10 mouse cellular contexts compared by ENCODE assay signal in the genomic region with DNA sequence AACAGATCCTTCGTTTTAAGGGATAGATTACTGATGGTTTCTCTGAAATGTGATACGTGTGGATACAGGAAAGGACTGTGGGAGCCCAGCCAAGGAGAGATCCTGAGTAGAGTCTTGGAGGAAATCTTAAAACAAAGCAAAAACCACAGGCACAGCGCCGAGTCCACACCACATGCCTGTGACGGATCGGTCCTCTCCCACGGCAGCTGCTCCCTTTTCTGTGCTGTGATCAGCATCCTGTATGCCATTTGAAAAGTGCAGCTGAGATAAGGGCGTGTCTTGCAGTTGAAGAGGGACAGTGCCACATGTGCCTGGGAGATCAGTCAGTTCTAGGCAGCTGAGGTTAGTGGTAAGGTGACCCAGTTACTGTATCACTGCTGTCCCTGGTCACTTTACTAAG. TPM values are rescaled to one million over a fixed set of nuclear protein-coding genes. Genes with fewer than 3 reads are reported as not detected.
A peak's percentile ranks its signal among the peaks of the same experiment; 100 is the strongest.
DNase-seq lines count a peak whose midpoint lies in the region; ATAC-seq and TF ChIP-seq lines count a peak whose summit lies in the region.
"Had no signal": no experiment of that assay in that cellular context is flagged by ENCODE, and none has a peak within 500 bp of the region (broad histone marks: within the 10 kb centered on the region; RNA-seq: fewer than 3 reads in every experiment).

No protein-coding gene starts in this region.

- no peak for TF ChIP-seq POLR2A in cerebellum, adult 2 months (IDR thresholded peaks at IDR 0.05; ENCODE audit: borderline replicate concordance, insufficient read depth, low read length)

- ATAC-seq in limb, embryonic 13.5 days (ENCODE audit: low FRiP score, low read depth), result peak; percentile 57; the same call in 1 of the 2 replicates
- ATAC-seq in intestine, embryonic 16.5 days, result peak; percentile 40; the same call in 1 of the 2 replicates
- ATAC-seq: midbrain, embryonic 16.5 days had no signal

- WGBS in limb, embryonic 13.5 days, result 64% methylated on average over 8 of the region's 8 CpGs
- WGBS in limb, embryonic 10.5 days, result 70% methylated on average over 8 of the region's 8 CpGs
- 43% methylated on average over 8 of the region's 8 CpGs for WGBS in intestine, embryonic 16.5 days
- WGBS in cerebellum, adult 2 months, result 43% methylated on average over 8 of the region's 8 CpGs

- H3K27ac ChIP-seq in limb, embryonic 13.5 days, result no peak overlapping the region
- H3K27ac ChIP-seq in limb, embryonic 10.5 days, result no peak overlapping the region
- H3K27ac ChIP-seq in intestine, embryonic 16.5 days (ENCODE audit: low read length), result no peak overlapping the region
- no peak overlapping the region for H3K27ac ChIP-seq in cerebellum, adult 2 months (ENCODE audit: insufficient read depth, low read length)

- H3K4me3 ChIP-seq in limb, embryonic 13.5 days, result no peak overlapping the region
- H3K4me3 ChIP-seq in limb, embryonic 10.5 days, result no peak overlapping the region
- H3K4me3 ChIP-seq in intestine, embryonic 16.5 days (ENCODE audit: low read length), result no peak overlapping the region
- H3K4me3 ChIP-seq in cerebellum, adult 2 months (replicated peaks; ENCODE audit: insufficient read depth, low read depth, low read length), result no peak overlapping the region

- no peak overlapping the region for H3K4me2 ChIP-seq in limb, embryonic 13.5 days (replicated peaks)
- no peak overlapping the region for H3K4me2 ChIP-seq in intestine, embryonic 16.5 days (ENCODE audit: low read depth, low read length)

- intact Hi-C loops in gastrocnemius, postnatal 14 days (cut with DNase I; ENCODE audit: low total_unique reads), result no loop called here
- intact Hi-C loops in gastrocnemius, postnatal 36 days (cut with DNase I), result no loop called here

- 0 out of 2 replicates have a peak, but pooled peaks cover 4% of the 10 kb centered on the region for H3K36me3 ChIP-seq in limb, embryonic 13.5 days
- H3K36me3 ChIP-seq in limb, embryonic 10.5 days, result no peaks in the 10 kb centered on the region
- H3K36me3 ChIP-seq in intestine, embryonic 16.5 days (ENCODE audit: control insufficient read depth, insufficient read depth, low read length), result peaks cover 3% of the 10 kb centered on the region; the same call in 1 of the 2 replicates

- TF ChIP-seq CTCF in cerebellum, adult 2 months (IDR thresholded peaks at IDR 0.05; ENCODE audit: borderline replicate concordance, insufficient read depth, low read depth, low read length), result no peak

- no peaks in the 10 kb centered on the region for H3K9me3 ChIP-seq in limb, embryonic 13.5 days
- H3K9me3 ChIP-seq in limb, embryonic 10.5 days (replicated peaks), result no peaks in the 10 kb centered on the region
- H3K9me3 ChIP-seq in intestine, embryonic 16.5 days (ENCODE audit: control insufficient read depth, low read length), result no peaks in the 10 kb centered on the region

- H3K9ac ChIP-seq in limb, embryonic 13.5 days, result no peak overlapping the region
- H3K9ac ChIP-seq in intestine, embryonic 16.5 days (ENCODE audit: low read depth, low read length), result no peak overlapping the region

- H3K4me1 ChIP-seq in limb, embryonic 13.5 days, result 0 out of 2 replicates have a peak, but pooled peaks cover 8% of the 10 kb centered on the region
- no peaks in the 10 kb centered on the region; the same call in 1 of the 2 replicates for H3K4me1 ChIP-seq in limb, embryonic 10.5 days
- no peaks in the 10 kb centered on the region for H3K4me1 ChIP-seq in intestine, embryonic 16.5 days (ENCODE audit: control insufficient read depth, insufficient read depth, low read length)
- H3K4me1 ChIP-seq in cerebellum, adult 2 months (ENCODE audit: control insufficient read depth, insufficient read depth, low read length), result peaks cover 13% of the 10 kb centered on the region

- H3K27me3 ChIP-seq in limb, embryonic 13.5 days, result no peaks in the 10 kb centered on the region
- no peaks in the 10 kb centered on the region for H3K27me3 ChIP-seq in limb, embryonic 10.5 days (ENCODE audit: low read depth, poor library complexity, severe bottlenecking)
- no peaks in the 10 kb centered on the region for H3K27me3 ChIP-seq in intestine, embryonic 16.5 days (replicated peaks; ENCODE audit: control insufficient read depth, insufficient read depth, low read length)
- no peaks in the 10 kb centered on the region for H3K27me3 ChIP-seq in cerebellum, adult 2 months (ENCODE audit: control insufficient read depth, insufficient read depth, low read length)

- peak; percentile 39 for DNase-seq in gastrocnemius, postnatal 14 days
- DNase-seq in gastrocnemius, postnatal 36 days, result no peak
- DNase-seq in limb, embryonic 10.5 days (ENCODE audit: low spot score), result no peak
- DNase-seq in thymus, adult 18-20 months, result peak; percentile 8 to 41
- DNase-seq in ovary, postnatal 36 days (ENCODE audit: low spot score), result no peak
- no peak for DNase-seq in cerebellum, adult 2 months
- DNase-seq: B cell, adult 2 months had no signal

RNA-seq across cellular contexts. Expression of a gene that starts 39.3 kb away (rescaled TPM):
- total RNA-seq in gastrocnemius, postnatal 14 days (2021), result 1 to 10 TPM in 1 of 2 experiments, under 1 TPM in 1; 0.55 to 1.1 TPM
- total RNA-seq in gastrocnemius, postnatal 36 days (2021), result under 1 TPM; 0.26 to 0.62 TPM
- 16.8 and 17.3 TPM in 2 replicates for polyA plus RNA-seq in limb, embryonic 13.5 days (2015; fragmentation: Nextera tagmentation; extraction: Ambion mirVana)
- polyA plus RNA-seq in limb, embryonic 10.5 days (2016; fragmentation: Nextera tagmentation; extraction: Ambion mirVana), result 26.5 and 27.1 TPM in 2 replicates
- 9.0 and 12.7 TPM in 2 replicates for polyA plus RNA-seq in intestine, embryonic 16.5 days (2015; fragmentation: Nextera tagmentation; extraction: Ambion mirVana)
- polyA plus RNA-seq in cerebellum, adult 2 months (2012; rRNA removed), result 1.3 and 1.4 TPM in 2 replicates

RNA-seq across cellular contexts. Expression of a gene that starts 41.7 kb away (rescaled TPM):
- 100 to 1,000 TPM; 239 to 291 TPM for total RNA-seq in gastrocnemius, postnatal 14 days (2021)
- total RNA-seq in gastrocnemius, postnatal 36 days (2021), result 100 to 1,000 TPM; 260 to 328 TPM
- polyA plus RNA-seq in limb, embryonic 13.5 days (2015; fragmentation: Nextera tagmentation; extraction: Ambion mirVana), result 10.3 and 11.2 TPM in 2 replicates
- 5.8 and 7.0 TPM in 2 replicates for polyA plus RNA-seq in limb, embryonic 10.5 days (2016; fragmentation: Nextera tagmentation; extraction: Ambion mirVana)
- polyA plus RNA-seq in intestine, embryonic 16.5 days (2015; fragmentation: Nextera tagmentation; extraction: Ambion mirVana), result 48.3 and 56.0 TPM in 2 replicates
- polyA plus RNA-seq in cerebellum, adult 2 months (2012; rRNA removed), result 47.7 and 51.1 TPM in 2 replicates

Comparison
In these comparisons a context has a peak if more than half of its experiments do, and no peak if none do; other contexts are left out.
1. DNase-seq: peak in gastrocnemius, postnatal 14 days (single experiment) and thymus, adult 18-20 months (2 of 2); none in gastrocnemius, postnatal 36 days (0 of 2), limb, embryonic 10.5 days (single experiment), ovary, postnatal 36 days (single experiment) and cerebellum, adult 2 months (0 of 2).